Mouse (Mus musculus) heart, adult 11 months (tissue): ENCODE data around the gene Mkrn3.

Experiments
- DNase-seq: peaks from one replicate; pipeline ENCODE4 v3.0.0; 2022

The Mkrn3 gene

GRCm38 (mm10) chr7:62419493-62420360 lies at the start of gene Mkrn3:
Mkrn3 (minus strand) TSS chr7:62420139.
- DNase-seq: peak; percentile 95

DNA sequence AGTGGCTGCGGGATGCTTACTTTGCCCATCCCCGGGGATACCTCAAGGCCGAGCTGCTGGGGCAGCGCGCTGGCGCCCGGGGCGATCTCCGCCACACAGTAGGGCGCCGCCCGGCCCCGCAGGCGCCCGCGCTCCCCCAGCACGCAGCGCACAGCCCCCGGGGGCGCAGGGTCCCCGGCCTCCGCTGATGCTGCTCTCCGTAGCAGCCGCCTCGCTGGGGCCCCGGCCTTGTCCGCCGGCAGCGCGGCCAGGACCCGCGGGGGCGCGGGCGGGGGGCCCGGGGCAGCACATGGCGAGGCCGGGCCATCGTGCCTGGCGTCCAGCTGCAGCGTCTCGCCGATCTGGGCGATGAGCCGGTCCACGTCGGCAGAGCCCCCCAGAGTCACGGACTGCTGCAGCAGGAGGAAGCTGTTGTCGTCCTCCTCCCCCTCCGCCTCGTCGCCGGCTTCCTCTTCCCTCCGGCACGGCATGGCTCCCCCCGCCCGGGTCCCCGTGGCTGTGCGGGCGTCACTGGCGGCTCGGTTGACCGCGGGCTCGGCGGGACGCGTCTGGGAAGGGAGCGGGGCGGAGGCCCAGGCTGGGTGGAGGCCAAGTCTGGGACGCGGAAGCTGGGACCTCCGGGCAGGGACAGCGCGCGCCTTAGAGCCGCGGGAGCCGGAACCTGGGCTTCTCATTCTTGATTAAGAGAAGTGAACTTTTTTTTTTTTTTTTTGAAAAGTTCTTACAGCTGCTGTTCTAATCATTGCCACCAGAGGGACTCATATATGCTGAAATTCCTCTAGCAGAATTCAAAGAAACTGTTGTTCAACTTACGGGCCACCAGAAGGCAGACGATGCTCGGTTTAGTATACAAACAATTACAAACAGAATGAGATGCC lies 44.2 kb upstream of the Mkrn3 start, which contains the start of gene Peg12:
Gene Peg12 (minus strand): TSS at position 633 of the 878 bp plus-strand sequence.
- DNase-seq: peak; percentile 98

DNA sequence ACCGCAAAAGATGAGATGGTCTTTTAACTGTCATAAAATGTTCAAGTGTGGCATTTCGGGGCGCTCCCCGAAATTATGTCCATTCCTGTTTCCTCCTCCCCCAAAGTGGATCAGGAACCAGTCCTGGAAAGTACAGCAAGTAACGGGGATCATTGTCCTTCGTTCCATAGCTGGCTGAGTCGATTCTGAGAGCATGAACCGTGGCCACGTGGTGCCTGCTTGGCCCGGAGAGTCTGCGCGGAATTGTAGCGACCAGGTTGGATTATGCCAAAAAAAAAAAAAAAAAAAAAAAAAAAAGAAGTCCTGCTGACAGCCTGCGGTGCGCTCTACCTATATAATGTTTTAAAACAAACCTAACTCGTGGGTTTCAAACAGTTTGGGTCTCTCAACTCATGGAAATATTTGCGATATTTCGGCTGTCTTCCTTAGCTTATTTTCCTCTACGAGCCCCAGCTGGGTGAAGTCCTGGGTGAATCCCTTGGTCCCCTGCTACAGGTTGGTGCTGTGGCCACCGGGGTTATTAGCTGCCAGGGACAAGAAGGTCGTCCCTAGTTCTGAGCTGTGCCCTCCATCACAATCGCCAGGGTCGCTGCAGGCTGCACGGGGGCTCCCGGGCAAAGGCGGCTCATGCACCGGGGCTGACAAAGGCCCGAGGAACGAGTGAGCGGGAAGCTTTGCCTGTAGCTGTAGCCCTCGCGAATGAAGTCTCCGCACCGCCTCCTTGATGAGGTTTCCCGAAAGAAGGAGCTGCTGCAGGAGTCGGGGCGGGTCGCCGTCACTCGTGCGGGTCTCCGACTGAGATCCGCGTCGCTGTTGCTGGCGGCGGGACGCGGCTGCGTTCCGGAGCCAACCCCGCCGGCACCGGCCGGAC lies 43.3 kb upstream of the Mkrn3 start:
- DNase-seq: peak; percentile 93

DNA sequence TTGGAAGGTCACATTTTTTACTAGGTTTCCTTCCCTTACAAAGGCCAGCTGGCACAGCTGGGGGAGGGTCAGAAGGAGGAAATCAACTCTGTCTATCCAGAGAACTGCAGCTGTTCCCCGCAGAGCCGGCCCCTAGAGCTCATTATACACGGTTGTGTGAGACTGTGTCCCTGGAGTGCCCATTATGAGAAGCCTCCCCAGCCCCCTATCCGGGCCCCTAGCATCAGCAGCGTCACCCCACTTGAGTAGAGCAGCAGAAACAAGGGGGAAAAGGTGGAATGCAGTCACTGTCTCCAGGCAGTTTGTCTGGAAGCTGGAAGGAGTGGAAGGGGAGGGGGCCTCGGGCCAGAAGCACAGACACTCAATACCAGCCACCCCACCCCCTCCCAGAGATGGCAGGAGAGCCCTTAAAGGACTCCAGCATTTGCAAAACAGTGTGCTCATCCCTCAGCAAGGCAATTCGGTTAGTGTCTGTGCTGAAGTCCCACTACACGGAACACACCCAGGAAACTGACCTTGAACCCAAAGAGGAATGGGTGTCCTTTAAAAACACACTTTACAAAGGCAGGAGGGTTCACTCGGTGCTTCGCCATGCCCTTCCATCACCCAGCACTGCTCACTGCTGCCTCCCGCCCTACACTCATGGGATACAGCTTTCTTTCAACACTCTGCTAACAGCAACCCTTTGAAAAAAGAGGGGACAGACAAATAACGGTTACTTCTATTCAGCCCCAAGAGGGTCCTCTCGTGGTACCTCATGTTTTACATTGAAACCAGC lies 42.5 kb upstream of the Mkrn3 start:
- peak; percentile 90 for DNase-seq

DNA sequence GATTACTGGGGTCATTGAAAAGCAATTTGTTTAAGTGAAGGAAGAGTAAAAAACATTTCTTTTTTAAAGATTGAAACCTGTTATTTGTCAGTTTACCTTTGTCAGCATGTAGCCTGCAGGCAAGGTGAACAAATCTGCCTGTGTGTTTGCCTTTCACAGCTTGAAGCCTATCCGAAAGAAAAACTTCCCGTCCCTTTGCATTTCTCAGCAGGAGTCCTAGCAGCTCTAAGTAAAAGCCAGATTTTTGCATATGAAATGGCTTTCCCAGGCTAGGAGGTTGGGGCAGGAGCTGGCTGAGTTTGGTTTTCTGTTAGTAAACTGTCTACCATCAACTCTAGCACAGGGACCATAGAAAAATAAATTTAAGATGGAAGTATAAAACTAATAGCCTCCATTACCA lies 32.4 kb upstream of the Mkrn3 start:
- DNase-seq: no peak

DNA sequence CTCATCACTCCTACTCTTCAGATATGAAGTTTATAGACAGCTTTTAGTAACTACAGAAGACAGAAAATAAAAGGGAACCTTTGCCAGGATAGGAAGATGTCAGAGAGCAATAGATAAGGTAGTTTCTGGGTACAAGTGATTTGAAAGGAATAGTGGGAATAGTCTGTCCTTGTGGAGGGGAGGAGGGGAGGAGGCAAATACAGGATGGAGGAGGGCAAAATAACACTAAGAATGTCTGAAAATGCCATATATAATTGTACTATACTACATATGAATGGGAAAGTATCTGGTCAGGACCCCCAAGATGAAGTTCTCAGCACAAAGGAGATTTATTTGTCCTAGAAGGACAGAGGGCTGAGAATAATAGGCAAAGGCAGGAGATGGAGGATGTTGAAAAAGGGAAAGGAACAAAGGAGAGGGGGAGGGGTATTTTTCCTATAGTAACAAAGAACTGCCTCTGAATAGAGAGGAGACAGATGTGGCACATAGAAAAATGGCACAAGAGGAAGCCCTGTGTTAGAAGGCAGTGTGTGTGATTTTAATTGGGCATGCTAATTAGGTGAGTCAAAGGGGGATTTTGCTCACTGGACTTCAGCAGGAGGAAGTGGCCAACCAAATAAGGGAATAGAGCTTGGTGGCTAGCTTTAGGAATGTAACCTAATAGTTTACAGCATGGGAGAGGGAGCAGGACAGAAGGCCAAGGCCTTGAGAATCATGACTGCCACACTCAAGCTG lies 25.7 kb upstream of the Mkrn3 start:
- DNase-seq: no peak

DNA sequence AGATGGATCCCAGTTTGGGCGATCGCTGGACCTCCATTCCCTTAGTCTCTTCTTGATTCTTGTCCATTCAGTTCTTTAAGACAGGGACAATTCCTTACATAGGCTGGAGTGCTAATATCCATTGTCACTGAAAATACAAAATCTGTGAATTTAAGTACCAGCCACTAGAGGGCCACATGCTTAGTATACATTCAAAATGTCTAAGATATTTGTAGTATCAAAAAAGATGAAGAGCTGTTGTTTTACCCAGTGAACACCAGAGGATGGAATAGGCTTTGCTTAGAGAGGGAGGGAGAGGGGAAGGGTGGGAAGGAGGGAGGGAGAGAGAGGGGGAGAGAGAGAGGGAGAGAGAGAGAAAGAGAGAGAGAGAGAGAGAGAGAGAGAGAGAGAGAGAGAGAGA lies 16.5 kb upstream of the Mkrn3 start:
- no peak for DNase-seq

DNA sequence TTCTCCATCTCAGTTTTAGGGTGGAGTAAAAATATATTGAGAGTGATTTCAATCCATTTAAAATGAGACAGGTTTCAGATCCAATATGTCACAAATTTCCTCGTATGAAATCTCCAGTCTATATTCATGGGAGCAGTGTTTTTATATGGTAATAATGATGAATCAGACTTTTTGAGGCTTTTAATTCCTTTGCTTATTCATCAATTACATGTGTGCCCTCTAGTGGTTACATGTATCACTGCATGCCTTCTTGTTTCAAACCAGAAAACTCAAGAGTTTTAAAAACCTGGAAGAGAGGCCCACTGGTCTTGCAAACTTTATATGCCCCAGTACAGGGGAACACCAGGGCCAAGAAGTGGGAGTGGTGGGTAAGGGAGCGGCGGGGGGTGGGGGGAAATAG lies 13.3 kb upstream of the Mkrn3 start:
- DNase-seq: no peak

DNA sequence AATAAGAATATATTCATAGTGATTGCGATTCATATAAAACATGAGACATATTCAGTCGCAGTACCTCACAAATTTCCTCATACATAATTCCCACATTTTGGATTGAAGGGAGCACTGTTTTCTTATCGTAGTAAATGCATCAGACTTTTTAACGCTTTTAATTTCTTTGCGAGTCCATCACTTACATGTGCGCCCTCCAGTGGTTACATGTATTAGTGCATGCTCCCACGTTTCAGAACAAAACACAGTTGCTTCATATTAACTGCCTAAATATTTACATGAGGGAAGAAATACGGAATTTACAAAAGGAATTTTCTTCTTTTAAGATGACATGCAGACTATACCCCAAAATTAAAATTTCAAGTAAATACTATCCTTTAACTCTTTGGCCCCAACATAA lies 8.4 kb upstream of the Mkrn3 start:
- no peak for DNase-seq

- no peak for DNase-seq
Measured at GRCm38 (mm10) chr7:62423210-62423609, 3.3 kb upstream of the Mkrn3 start.

DNA sequence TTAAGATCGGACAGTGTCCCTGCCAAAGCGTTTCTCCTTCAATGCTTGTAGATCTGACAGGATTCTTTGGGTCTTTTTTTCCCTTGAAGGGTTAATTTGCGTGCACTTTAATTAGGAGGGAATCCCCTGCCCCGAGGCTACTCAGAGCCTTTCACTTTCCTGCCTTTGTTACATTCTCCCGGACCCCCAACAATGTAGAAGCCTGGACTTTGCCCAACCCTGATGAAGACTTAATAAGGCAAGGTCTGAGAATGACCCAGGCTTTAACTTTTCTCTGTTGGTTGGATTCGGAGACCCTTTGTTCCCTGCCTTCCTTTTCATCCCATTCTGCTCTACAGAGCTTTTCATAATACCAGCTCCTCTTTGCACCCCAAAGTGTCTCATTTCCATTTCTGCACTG lies 627 bp upstream of the Mkrn3 start:
- no peak for DNase-seq

DNA sequence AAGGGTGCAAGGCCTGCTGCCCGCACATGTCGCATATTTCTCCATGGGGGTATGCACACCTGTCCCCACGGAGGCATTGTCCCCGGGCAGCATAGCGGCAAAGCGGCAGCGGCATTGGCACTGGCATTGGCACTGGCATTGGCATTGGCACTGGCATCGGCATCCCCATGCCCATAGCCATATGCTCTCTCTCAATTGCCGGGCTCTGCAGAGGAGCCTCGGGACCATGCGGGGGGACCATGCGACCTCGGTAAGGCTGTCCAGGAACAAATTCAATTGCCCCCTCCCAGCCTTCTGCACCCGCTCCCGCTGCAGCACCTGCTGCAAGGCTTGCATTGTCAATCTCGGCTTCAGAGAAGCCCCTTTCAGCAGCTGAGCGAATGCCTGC lies 840 bp downstream of the Mkrn3 start:
- peak; percentile 79 for DNase-seq

- peak; percentile 73 for DNase-seq
Measured at GRCm38 (mm10) chr7:62418346-62418745, 1.6 kb downstream of the Mkrn3 start.

GRCm38 (mm10) chr7:62416173-62416572 lies 3.8 kb downstream of the Mkrn3 start:
- DNase-seq: no peak

DNA sequence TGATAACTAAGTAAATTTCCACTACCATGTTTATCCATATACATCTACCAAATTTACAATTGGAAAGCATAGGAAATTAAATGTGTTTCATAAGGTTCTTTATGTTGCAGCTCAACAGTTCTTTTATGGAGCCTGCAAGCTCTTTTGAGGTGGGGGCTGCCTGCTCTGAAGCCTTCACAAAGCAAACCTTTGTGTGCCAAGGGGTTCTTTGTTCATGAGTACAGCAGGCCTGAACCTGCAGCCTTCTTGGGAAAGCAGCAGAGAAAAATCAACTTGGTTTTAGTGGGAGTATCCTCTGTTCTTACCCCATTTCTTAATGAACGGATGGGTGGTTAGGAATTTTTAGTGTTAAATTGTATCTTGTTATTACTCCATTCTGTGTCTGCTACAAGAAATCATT lies 4.7 kb downstream of the Mkrn3 start:
- DNase-seq: no peak

- no peak for DNase-seq
Measured at GRCm38 (mm10) chr7:62407803-62408202, 12.1 kb downstream of the Mkrn3 start.

DNA sequence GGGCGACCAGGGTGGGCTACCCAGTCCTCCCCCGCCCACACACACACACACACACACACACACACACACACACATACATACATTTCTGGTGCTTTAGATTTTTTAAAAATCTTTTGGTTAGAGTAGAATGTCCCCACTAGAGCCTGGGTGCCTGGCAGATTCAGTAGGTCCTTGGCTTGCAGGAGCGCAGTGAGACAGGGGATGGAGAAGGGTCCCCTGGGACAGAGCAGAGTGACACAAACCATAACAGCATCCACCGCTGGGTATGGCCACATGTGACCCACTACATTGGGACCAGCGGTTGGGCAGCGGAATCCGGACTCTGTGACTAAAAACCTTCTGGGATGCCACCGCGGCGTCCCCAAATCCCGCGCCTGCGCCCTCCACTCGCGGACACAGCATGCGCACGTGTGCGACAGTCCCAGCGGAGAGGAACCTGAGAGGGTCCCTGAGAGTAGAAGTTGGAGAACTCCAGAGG lies 13.3 kb downstream of the Mkrn3 start:
- DNase-seq: peak; percentile 73

DNA sequence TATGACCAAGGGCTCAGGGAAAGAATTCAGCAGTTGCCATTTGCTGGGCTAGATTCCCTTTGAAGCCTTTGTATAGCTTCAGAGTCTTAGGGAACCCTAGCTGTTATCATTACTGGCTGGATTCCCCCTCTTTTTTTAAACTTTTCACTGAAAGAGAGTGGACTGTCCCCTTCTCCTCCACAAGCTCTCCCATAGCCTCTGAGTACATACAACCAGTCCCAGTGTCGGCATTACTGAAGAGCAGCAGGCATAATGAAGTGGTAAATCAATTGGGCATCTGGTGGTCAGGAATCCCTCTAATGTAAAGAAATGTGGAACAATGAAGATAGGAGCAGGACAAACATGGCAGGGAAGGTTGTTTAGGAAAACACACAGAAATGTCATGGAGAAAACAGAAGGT lies 27.7 kb downstream of the Mkrn3 start:
- no peak for DNase-seq

- no peak for DNase-seq
Measured at GRCm38 (mm10) chr7:62388291-62388690, 31.6 kb downstream of the Mkrn3 start.

DNA sequence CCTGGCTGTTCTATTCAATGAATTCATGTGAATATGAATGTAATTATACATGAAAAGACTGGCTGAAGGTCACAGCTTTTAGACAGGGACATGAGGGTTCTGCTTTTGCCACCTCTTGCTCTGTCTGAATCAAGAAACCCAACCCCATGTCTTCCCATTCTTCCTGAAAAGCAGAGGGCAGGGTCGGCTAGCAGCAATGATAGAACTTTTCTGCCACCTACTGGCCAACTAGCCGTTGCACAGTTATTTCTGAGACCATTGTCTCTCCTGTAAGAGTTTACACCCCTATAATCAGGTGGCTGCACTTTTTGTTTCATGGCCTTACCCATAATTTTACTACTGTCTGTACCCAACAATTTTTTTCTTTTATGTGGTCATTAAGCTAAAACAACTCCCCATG lies 37.5 kb downstream of the Mkrn3 start:
- no peak for DNase-seq

DNA sequence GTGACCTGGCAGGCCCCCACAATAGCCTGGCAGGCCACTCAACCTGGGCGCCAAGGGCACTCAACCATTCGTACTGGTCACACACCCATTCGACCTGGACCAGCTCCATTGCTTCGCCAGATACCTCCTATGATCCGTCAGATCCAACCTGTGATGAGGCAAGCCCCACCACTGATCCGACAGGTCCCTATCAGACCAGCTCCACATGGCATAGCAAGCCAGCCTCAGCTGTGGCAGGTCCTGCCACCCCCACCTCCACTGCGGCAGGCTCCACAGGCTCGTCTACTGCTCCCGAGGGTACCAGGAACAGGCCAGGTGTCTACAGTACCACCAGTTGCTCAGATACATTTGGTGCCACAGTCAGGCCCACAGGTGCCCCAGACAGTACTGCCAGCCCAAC lies 41.4 kb downstream of the Mkrn3 start:
- peak; percentile 91 for DNase-seq
